Mouse (Mus musculus) intestine, embryonic 16.5 days (tissue): ENCODE measurements around the gene Gigyf1. TPM values are rescaled to one million over a fixed set of nuclear protein-coding genes. Genes with fewer than 3 reads are reported as not detected.

Experiments used
- ATAC-seq: fragments of 200-750 bp; cut with Nextera tagmentation; 2 replicates; pipeline ENCODE4 v1.8.0; 2017; ENCODE audit warnings: moderate TSS enrichment, moderate library complexity
- H3K27ac ChIP-seq: fragments of 300-500 bp; sonication (generic); 2 replicates; pipeline ENCODE4 v1.5.1; 2014; ENCODE audit warnings: mild to moderate bottlenecking, low read length
- H3K27me3 ChIP-seq: fragments of 300-500 bp; sonication (generic); replicated peaks from 2 replicates; pipeline ENCODE4 v1.6.1; 2014; ENCODE audit warnings: low read length, control low read depth, mixed read lengths; ENCODE audit not compliant: control insufficient read depth, insufficient read depth
- H3K36me3 ChIP-seq: fragments of 300-500 bp; sonication (generic); 2 replicates; pipeline ENCODE4 v1.6.1; 2014; ENCODE audit warnings: low read length, control low read depth; ENCODE audit not compliant: control insufficient read depth, insufficient read depth
- H3K4me1 ChIP-seq: fragments of 300-500 bp; sonication (generic); 2 replicates; pipeline ENCODE4 v1.6.1; 2014; ENCODE audit warnings: low read length, control low read depth, mixed read lengths; ENCODE audit not compliant: control insufficient read depth, insufficient read depth
- H3K4me2 ChIP-seq: fragments of 300-500 bp; sonication (generic); 2 replicates; pipeline ENCODE4 v1.6.1; 2014; ENCODE audit warnings: low read depth, low read length, control low read depth
- H3K4me3 ChIP-seq: fragments of 300-500 bp; sonication (generic); 2 replicates; pipeline ENCODE4 v1.5.1; 2014; ENCODE audit warnings: mild to moderate bottlenecking, low read length
- H3K9ac ChIP-seq: fragments of 300-500 bp; sonication (generic); 2 replicates; pipeline ENCODE4 v1.6.1; 2014; ENCODE audit warnings: low read depth, low read length
- H3K9me3 ChIP-seq: fragments of 300-500 bp; sonication (generic); 2 replicates; pipeline ENCODE4 v1.6.1; 2016; ENCODE audit warnings: low read length, control low read depth; ENCODE audit not compliant: control insufficient read depth
- whole genome bisulfite sequencing: fragments of 180-500 bp; shearing (Covaris S2); extraction: QIAGEN DNeasy Blood & Tissue Kit; methylation state at CpG from one replicate; pipeline ENCODE4 v1.1.7; 2014; 5-methylcytosine and 5-hydroxymethylcytosine counted together
- polyA plus RNA-seq: library from polyadenylated mRNA; unstranded; fragments of >200 nt; fragmentation: Nextera tagmentation; extraction: Ambion mirVana; gene quantifications from 2 replicates; pipeline ENCODE4 v1.2.1, GENCODE M21; 2015

Gene Gigyf1
- polyA plus RNA-seq, 1 experiment from 2014 or later: 7.4 TPM

GRCm38 (mm10) chr5:137512847-137513794 is 5.2 kb upstream of the Gigyf1 start:
- H3K4me2 ChIP-seq: no peak overlapping the region
- no peak for ATAC-seq
- H3K9ac ChIP-seq: peak overlapping the region; percentile 29; the same call in 1 of the 2 replicates
- 77% methylated on average over 11 of the region's 11 CpGs for WGBS
- peaks cover 27% of the 10 kb centered on the region for H3K4me1 ChIP-seq
- no peaks in the 10 kb centered on the region for H3K9me3 ChIP-seq
- H3K36me3 ChIP-seq: no peaks in the 10 kb centered on the region
- H3K27ac ChIP-seq: no peak overlapping the region
- no peaks in the 10 kb centered on the region for H3K27me3 ChIP-seq
- H3K4me3 ChIP-seq: no peak overlapping the region

GRCm38 (mm10) chr5:137513951-137514721 is 4.2 kb upstream of the Gigyf1 start:
- Histone ChIP-seq H3K27ac (no peak overlapping the region), H3K9me3 (no peaks in the 10 kb centered on the region), H3K36me3 (peaks cover 9% of the 10 kb centered on the region), H3K9ac (no peak overlapping the region), H3K4me3 (no peak overlapping the region), H3K27me3 (no peaks in the 10 kb centered on the region), H3K4me1 (peaks cover 27% of the 10 kb centered on the region), H3K4me2 (no peak overlapping the region)
- WGBS: 84% methylated on average over 12 of the region's 12 CpGs
- no peak for ATAC-seq

GRCm38 (mm10) chr5:137514811-137515210 is 3.5 kb upstream of the Gigyf1 start:
- Histone ChIP-seq H3K4me2 (no peak overlapping the region), H3K27ac (no peak overlapping the region), H3K36me3 (peaks cover 11% of the 10 kb centered on the region), H3K4me1 (peaks cover 27% of the 10 kb centered on the region), H3K9ac (no peak overlapping the region), H3K4me3 (no peak overlapping the region), H3K27me3 (no peaks in the 10 kb centered on the region), H3K9me3 (no peaks in the 10 kb centered on the region)
- 85% methylated on average over 3 of the region's 3 CpGs for WGBS
- ATAC-seq: no peak

DNA sequence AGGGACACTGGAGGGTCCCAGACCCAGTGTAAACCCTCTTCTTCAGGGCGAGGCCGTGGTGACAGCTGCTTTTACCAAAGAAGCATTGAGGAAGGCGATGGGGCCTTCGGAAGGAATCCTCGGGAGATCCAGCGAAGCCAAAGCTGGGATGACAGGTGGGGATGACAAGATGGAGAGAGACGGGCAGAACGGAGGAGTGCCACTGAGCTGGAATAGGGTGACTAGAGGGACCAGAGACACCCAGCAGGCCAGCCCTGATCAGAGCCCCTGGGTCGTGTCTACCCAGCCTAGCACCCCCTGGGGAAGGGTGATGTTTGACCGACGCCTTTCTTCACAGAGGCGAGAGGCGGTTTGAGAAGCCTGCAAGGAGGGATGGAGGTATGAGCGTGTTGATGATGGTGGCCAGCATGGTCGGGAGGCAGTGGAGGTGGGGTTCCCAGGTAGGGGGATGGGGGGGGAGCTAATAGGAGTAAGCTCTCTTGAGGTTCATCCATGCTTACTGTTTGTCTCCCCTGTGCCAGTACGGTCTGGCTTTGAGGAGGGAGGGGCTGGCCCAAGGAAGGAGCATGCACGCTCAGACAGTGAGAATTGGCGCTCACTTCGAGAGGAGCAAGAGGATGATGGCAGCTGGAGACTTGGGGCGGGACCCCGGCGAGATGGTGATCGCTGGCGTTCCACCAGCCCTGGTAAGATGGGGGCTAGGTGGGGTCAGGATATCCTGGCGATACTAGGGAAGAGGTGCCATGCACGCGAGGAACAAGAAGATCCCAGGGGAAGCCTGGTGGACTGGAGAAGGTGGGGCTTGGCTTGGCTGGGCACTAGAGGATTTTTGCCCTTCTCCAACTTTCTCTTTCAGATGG is 1.6 kb downstream of the Gigyf1 start:
- peaks cover 43% of the 10 kb centered on the region for H3K36me3 ChIP-seq
- 91% methylated on average over 27 of the region's 27 CpGs for WGBS
- H3K4me3 ChIP-seq: no peak overlapping the region
- H3K9me3 ChIP-seq: no peaks in the 10 kb centered on the region
- no peak overlapping the region for H3K9ac ChIP-seq
- no peaks in the 10 kb centered on the region for H3K4me1 ChIP-seq
- no peak overlapping the region for H3K4me2 ChIP-seq
- H3K27ac ChIP-seq: no peak overlapping the region
- ATAC-seq: no peak
- H3K27me3 ChIP-seq: no peaks in the 10 kb centered on the region

DNA sequence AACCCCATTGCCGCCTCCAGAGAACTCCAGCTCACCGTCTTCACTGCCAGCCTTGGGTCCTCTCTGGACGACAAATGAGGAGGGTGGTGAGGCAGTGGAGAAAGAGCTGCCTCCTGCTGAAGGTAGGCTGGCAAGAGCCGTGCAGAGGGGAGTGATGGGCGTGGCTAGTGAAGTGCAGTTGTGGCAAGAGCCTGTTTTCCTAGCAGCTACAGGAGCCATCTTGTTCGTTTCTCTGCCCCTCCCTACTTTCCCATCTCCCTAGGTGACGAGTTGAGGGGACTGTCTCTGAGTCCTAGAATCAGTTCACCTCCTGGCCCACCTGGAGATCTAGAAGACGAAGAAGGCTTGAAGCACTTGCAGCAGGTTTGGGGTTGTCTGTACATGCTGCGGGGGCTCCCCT is 3.5 kb downstream of the Gigyf1 start:
- no peak overlapping the region for H3K4me2 ChIP-seq
- H3K9me3 ChIP-seq: no peaks in the 10 kb centered on the region
- H3K4me1 ChIP-seq: peaks cover 8% of the 10 kb centered on the region
- no peak overlapping the region for H3K9ac ChIP-seq
- 75% methylated on average over 9 of the region's 9 CpGs for WGBS
- no peak overlapping the region for H3K27ac ChIP-seq
- ATAC-seq: no peak
- no peak overlapping the region for H3K4me3 ChIP-seq
- H3K27me3 ChIP-seq: no peaks in the 10 kb centered on the region
- peaks cover 50% of the 10 kb centered on the region for H3K36me3 ChIP-seq

- Histone ChIP-seq H3K9me3 (no peaks in the 10 kb centered on the region), H3K9ac (no peak overlapping the region), H3K27me3 (no peaks in the 10 kb centered on the region), H3K36me3 (peaks cover 56% of the 10 kb centered on the region), H3K27ac (no peak overlapping the region), H3K4me2 (no peak overlapping the region), H3K4me1 (peaks cover 10% of the 10 kb centered on the region), H3K4me3 (no peak overlapping the region)
- 78% methylated on average over 11 of the region's 11 CpGs for WGBS
- no peak for ATAC-seq
Observed at GRCm38 (mm10) chr5:137522711-137523110, 4.4 kb downstream of the Gigyf1 start.

DNA sequence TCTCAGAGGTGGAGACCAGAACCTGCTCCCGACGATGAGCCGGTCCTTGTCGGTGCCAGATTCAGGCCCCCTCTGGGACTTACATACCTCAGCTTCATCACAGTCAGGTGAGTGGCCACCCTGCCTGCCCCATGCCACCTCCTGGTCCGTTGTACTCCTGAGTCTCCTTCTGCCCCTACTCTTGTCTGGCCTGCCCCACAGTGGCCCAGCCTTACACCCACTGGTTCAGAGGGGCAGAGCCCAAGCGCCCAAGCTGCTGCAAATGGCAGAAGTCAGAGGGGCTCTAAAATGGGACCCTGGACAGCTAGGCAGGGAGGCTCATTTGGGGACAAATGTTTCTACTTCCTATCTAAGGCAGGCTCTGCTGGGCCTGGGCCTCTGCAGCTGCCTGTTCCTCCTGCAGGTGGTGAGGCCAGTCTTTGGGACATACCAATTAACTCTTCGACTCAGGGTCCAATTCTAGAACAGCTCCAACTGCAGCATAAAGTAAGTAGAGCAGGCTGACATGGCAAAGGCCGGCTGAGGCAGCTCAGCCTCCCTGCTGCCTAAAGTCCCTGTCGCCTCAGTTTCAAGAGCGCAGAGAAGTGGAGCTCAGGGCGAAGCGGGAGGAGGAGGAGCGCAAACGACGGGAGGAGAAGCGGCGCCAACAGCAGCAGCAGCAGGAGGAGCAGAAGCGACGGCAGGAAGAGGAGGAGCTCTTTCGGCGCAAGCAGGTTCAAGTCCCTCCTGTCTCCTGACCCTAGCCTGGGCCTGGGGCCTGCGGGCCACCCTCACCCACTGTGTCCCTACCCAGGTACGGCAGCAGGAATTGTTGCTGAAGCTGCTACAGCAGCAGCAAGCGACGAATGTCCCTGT is 5.3 kb downstream of the Gigyf1 start:
- H3K9ac ChIP-seq: no peak overlapping the region
- WGBS: 85% methylated on average over 25 of the region's 25 CpGs

GRCm38 (mm10) chr5:137524251-137524515 is 5.8 kb downstream of the Gigyf1 start:
- H3K27ac ChIP-seq: no peak overlapping the region
- no peaks in the 10 kb centered on the region for H3K27me3 ChIP-seq
- peaks cover 62% of the 10 kb centered on the region for H3K36me3 ChIP-seq
- ATAC-seq: no peak
- H3K4me2 ChIP-seq: no peak overlapping the region
- H3K9ac ChIP-seq: no peak overlapping the region
- no peak overlapping the region for H3K4me3 ChIP-seq
- no peaks in the 10 kb centered on the region for H3K9me3 ChIP-seq
- peaks cover 10% of the 10 kb centered on the region for H3K4me1 ChIP-seq
- WGBS: 89% methylated on average over 8 of the region's 8 CpGs

More for the DNA sequence above, 5.3 kb downstream of the Gigyf1 start:
- Histone ChIP-seq H3K9me3 (no peaks in the 10 kb centered on the region), H3K4me1 (peaks cover 10% of the 10 kb centered on the region), H3K4me3 (no peak overlapping the region), H3K27ac (no peak overlapping the region), H3K36me3 (peaks cover 62% of the 10 kb centered on the region), H3K4me2 (no peak overlapping the region), H3K27me3 (no peaks in the 10 kb centered on the region)
- no peak for ATAC-seq
